Mouse (Mus musculus): Measurements from ENCODE around the gene Rpl27a. TPM values are rescaled to one million over a fixed set of nuclear protein-coding genes. Genes with fewer than 3 reads are reported as not detected.

Gene Rpl27a
- polyA plus RNA-seq, 1 experiment, result 318 TPM

GRCm38 (mm10) chr7:109536451-109536946 lies 17.6 kb downstream of the Rpl27a start:
- peaks cover 28% of the 10 kb centered on the region for H3K4me1 ChIP-seq (ENCODE audit: control insufficient read depth, insufficient read depth, low read length)
- H3K27me3 ChIP-seq (ENCODE audit: control insufficient read depth, insufficient read depth, low read length), result no peaks in the 10 kb centered on the region
- DNase-seq, result peak; percentile 69 to 80
- no peak overlapping the region for H3K4me3 ChIP-seq (replicated peaks; ENCODE audit: insufficient read depth, low read depth, low read length)
- peak overlapping the region; percentile 62 for H3K27ac ChIP-seq (ENCODE audit: insufficient read depth, low read length)
- TF ChIP-seq POLR2A (IDR thresholded peaks at IDR 0.05; ENCODE audit: borderline replicate concordance, insufficient read depth, low read length), result no peak
- 5% methylated on average over 4 of the region's 4 CpGs for WGBS

DNA sequence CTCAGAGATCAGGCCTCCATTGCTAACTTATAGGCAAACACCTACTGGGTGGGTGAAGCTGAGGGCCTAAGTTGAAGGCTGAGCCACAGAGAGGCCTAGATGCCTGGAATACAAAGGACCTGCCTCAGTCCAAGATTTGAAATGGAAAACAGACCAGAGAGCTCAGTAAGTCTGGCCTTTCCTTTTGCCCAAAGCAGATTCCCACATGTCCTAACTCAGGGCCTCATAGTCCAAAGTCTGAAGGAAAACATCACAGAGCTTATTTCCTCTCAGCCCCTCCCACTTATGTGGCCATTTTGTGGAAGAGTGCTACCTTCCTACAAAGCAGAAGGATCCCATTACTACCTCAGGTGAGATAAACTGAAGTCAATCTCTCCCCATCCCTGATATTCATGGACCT lies 22.0 kb downstream of the Rpl27a start:
- H3K4me1 ChIP-seq (ENCODE audit: control insufficient read depth, insufficient read depth, low read length), result peaks cover 9% of the 10 kb centered on the region
- no peak overlapping the region for H3K4me3 ChIP-seq (replicated peaks; ENCODE audit: insufficient read depth, low read depth, low read length)
- no peak for DNase-seq
- TF ChIP-seq CTCF (IDR thresholded peaks at IDR 0.05; ENCODE audit: borderline replicate concordance, insufficient read depth, low read depth, low read length), result no peak
- no peak for TF ChIP-seq POLR2A (IDR thresholded peaks at IDR 0.05; ENCODE audit: borderline replicate concordance, insufficient read depth, low read length)
- H3K27ac ChIP-seq (ENCODE audit: insufficient read depth, low read length), result no peak overlapping the region
- no peaks in the 10 kb centered on the region for H3K27me3 ChIP-seq (ENCODE audit: control insufficient read depth, insufficient read depth, low read length)

- Histone ChIP-seq H3K4me1 (ENCODE audit: control insufficient read depth, insufficient read depth, low read length) (peaks cover 2% of the 10 kb centered on the region), H3K4me3 (replicated peaks; ENCODE audit: insufficient read depth, low read depth, low read length) (no peak overlapping the region), H3K27ac (ENCODE audit: insufficient read depth, low read length) (peak overlapping the region; percentile 27; the same call in 1 of the 2 replicates), H3K27me3 (ENCODE audit: control insufficient read depth, insufficient read depth, low read length) (no peaks in the 10 kb centered on the region)
- TF ChIP-seq CTCF (IDR thresholded peaks at IDR 0.05; ENCODE audit: borderline replicate concordance, insufficient read depth, low read depth, low read length) (no peak), POLR2A (IDR thresholded peaks at IDR 0.05; ENCODE audit: borderline replicate concordance, insufficient read depth, low read length) (no peak)
- 88% methylated on average over 10 of the region's 10 CpGs for WGBS
- no peak for DNase-seq
Measured at GRCm38 (mm10) chr7:109541609-109542363, 22.8 kb downstream of the Rpl27a start.

DNA sequence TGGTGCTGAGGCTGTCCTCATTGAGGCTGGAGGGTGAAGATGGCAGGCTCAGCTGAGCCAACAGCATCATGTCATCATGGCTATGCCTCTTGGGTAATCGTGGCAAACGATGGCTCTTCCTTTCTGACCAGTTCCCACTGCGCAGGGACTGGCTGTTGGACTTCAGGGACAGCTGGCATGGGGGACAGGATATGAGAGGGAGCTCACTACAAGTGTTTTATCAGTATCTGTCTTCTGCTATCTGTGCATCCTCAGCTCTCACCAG lies 23.3 kb downstream of the Rpl27a start:
- peak overlapping the region; percentile 27; the same call in 1 of the 2 replicates for H3K27ac ChIP-seq (ENCODE audit: insufficient read depth, low read length)
- 79% methylated on average over 3 of the region's 3 CpGs for WGBS
- no peaks in the 10 kb centered on the region; the same call in 1 of the 2 replicates for H3K4me1 ChIP-seq (ENCODE audit: control insufficient read depth, insufficient read depth, low read length)
- DNase-seq, result no peak
- no peaks in the 10 kb centered on the region for H3K27me3 ChIP-seq (ENCODE audit: control insufficient read depth, insufficient read depth, low read length)
- no peak overlapping the region for H3K4me3 ChIP-seq (replicated peaks; ENCODE audit: insufficient read depth, low read depth, low read length)
- TF ChIP-seq CTCF (IDR thresholded peaks at IDR 0.05; ENCODE audit: borderline replicate concordance, insufficient read depth, low read depth, low read length), result no peak

- H3K4me1 ChIP-seq (ENCODE audit: control insufficient read depth, insufficient read depth, low read length), result no peaks in the 10 kb centered on the region; the same call in 1 of the 2 replicates
- TF ChIP-seq CTCF (IDR thresholded peaks at IDR 0.05; ENCODE audit: borderline replicate concordance, insufficient read depth, low read depth, low read length) (0 out of 2 replicates have a peak, but pooled peaks have one; percentile 6), POLR2A (IDR thresholded peaks at IDR 0.05; ENCODE audit: borderline replicate concordance, insufficient read depth, low read length) (no peak)
- H3K27ac ChIP-seq (ENCODE audit: insufficient read depth, low read length), result no peak overlapping the region
- no peak for DNase-seq
- H3K27me3 ChIP-seq (ENCODE audit: control insufficient read depth, insufficient read depth, low read length), result no peaks in the 10 kb centered on the region
- no peak overlapping the region for H3K4me3 ChIP-seq (replicated peaks; ENCODE audit: insufficient read depth, low read depth, low read length)
- WGBS, result 43% methylated on average over 5 of the region's 5 CpGs
Measured at GRCm38 (mm10) chr7:109544792-109545191, 25.8 kb downstream of the Rpl27a start.

DNA sequence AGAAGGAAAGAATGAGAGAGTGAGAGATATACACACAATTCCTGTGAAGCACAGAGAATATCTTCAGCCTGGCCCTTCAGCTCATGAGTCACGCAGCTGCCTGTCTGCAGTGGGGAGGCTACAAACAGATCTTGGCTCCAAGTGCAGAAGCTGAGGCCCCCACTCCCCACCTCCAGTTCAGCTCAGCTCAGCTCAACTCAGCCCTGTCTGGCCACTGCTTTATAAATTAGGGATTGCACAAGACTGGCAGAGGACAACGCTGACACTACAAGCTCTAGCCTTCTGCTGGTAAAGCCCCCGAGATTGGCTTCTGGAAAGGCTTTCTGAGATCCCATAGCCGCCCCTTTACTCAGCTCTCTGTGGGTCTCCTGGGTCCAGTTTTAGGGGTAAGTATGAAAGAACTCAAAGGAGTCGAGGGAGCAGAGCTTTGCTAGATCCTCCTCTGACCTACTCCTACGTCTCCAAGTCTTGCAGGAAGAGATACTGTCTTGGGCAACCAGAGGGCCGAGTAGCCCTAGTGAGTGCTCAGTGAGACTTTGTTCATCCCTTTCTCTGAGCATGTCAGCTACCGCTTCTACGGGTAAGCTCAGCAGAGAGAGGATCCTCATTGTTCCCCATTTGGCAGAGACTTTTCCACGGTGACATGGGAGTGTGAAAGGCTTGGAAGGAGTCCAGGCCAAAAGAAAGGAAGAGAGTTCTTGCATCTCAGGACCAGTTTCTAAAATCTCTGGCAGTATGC lies 26.5 kb downstream of the Rpl27a start:
- H3K27ac ChIP-seq (ENCODE audit: insufficient read depth, low read length), result no peak overlapping the region
- H3K4me3 ChIP-seq (replicated peaks; ENCODE audit: insufficient read depth, low read depth, low read length), result no peak overlapping the region
- no peak for TF ChIP-seq CTCF (IDR thresholded peaks at IDR 0.05; ENCODE audit: borderline replicate concordance, insufficient read depth, low read depth, low read length)
- TF ChIP-seq POLR2A (IDR thresholded peaks at IDR 0.05; ENCODE audit: borderline replicate concordance, insufficient read depth, low read length), result no peak
- no peak for DNase-seq
- 46% methylated on average over 10 of the region's 10 CpGs for WGBS
- H3K4me1 ChIP-seq (ENCODE audit: control insufficient read depth, insufficient read depth, low read length), result no peaks in the 10 kb centered on the region; the same call in 1 of the 2 replicates
- H3K27me3 ChIP-seq (ENCODE audit: control insufficient read depth, insufficient read depth, low read length), result no peaks in the 10 kb centered on the region

- Histone ChIP-seq H3K27me3 (ENCODE audit: control insufficient read depth, insufficient read depth, low read length) (no peaks in the 10 kb centered on the region), H3K27ac (ENCODE audit: insufficient read depth, low read length) (no peak overlapping the region), H3K4me3 (replicated peaks; ENCODE audit: insufficient read depth, low read depth, low read length) (no peak overlapping the region), H3K4me1 (ENCODE audit: control insufficient read depth, insufficient read depth, low read length) (no peaks in the 10 kb centered on the region; the same call in 1 of the 2 replicates)
- whole genome bisulfite sequencing, result 94% methylated on average over 2 of the region's 2 CpGs
- 0 out of 2 replicates have a peak, but pooled peaks have one; percentile 1 for TF ChIP-seq CTCF (IDR thresholded peaks at IDR 0.05; ENCODE audit: borderline replicate concordance, insufficient read depth, low read depth, low read length)
- TF ChIP-seq POLR2A (IDR thresholded peaks at IDR 0.05; ENCODE audit: borderline replicate concordance, insufficient read depth, low read length), result no peak
- no peak for DNase-seq
Measured at GRCm38 (mm10) chr7:109546186-109546585, 27.2 kb downstream of the Rpl27a start.

- no peak for TF ChIP-seq CTCF (IDR thresholded peaks at IDR 0.05; ENCODE audit: borderline replicate concordance, insufficient read depth, low read depth, low read length)
- no peak for TF ChIP-seq POLR2A (IDR thresholded peaks at IDR 0.05; ENCODE audit: borderline replicate concordance, insufficient read depth, low read length)
- WGBS, result 95% methylated on average over 5 of the region's 5 CpGs
- DNase-seq, result no peak
- Histone ChIP-seq H3K27me3 (ENCODE audit: control insufficient read depth, insufficient read depth, low read length) (no peaks in the 10 kb centered on the region), H3K4me3 (replicated peaks; ENCODE audit: insufficient read depth, low read depth, low read length) (no peak overlapping the region), H3K4me1 (ENCODE audit: control insufficient read depth, insufficient read depth, low read length) (no peaks in the 10 kb centered on the region; the same call in 1 of the 2 replicates), H3K27ac (ENCODE audit: insufficient read depth, low read length) (no peak overlapping the region)
Measured at GRCm38 (mm10) chr7:109546726-109547125, 27.8 kb downstream of the Rpl27a start.

Data from cerebellum, adult 2 months (tissue).